Mouse (Mus musculus) T-cell, adult 2 months (primary cell): Measurements from ENCODE around the gene Dazl.
A peak's percentile ranks its signal among the peaks of the same experiment; 100 is the strongest.
"Not testable (repeated sequence)": the region's sequence is repeated elsewhere in the genome, so short reads cannot be mapped to it uniquely, and the experiment has no call there.

ENCODE experiments used
- DNase-seq: peaks from one replicate; pipeline ENCODE4 v3.0.0; 2022; ENCODE audit warnings: low spot score

Dazl gene

GRCm38 (mm10) chr17:50291485-50292200 is 1.8 kb downstream of the Dazl start:
- no peak for DNase-seq

- DNase-seq, result no peak
Measured at GRCm38 (mm10) chr17:50284845-50285244, 8.6 kb downstream of the Dazl start.

GRCm38 (mm10) chr17:50261615-50262014 is 31.8 kb downstream of the Dazl start:
- DNase-seq, result not testable (repeated sequence)

- DNase-seq, result no peak
Measured at GRCm38 (mm10) chr17:50260856-50261255, 32.6 kb downstream of the Dazl start.

GRCm38 (mm10) chr17:50246605-50247004 is 46.8 kb downstream of the Dazl start:
- DNase-seq, result no peak

- no peak for DNase-seq
Measured at GRCm38 (mm10) chr17:50244675-50245074, 48.8 kb downstream of the Dazl start.

- DNase-seq, result no peak
Measured at GRCm38 (mm10) chr17:50243326-50243725, 50.1 kb downstream of the Dazl start.

- no peak for DNase-seq
Measured at GRCm38 (mm10) chr17:50237818-50238610, 55.4 kb downstream of the Dazl start.

GRCm38 (mm10) chr17:50237436-50237709 is 56.1 kb downstream of the Dazl start:
- peak; percentile 65 for DNase-seq

- no peak for DNase-seq
Measured at GRCm38 (mm10) chr17:50236702-50237435, 56.6 kb downstream of the Dazl start.

GRCm38 (mm10) chr17:50235943-50236701 is 57.3 kb downstream of the Dazl start:
- DNase-seq, result no peak

- no peak for DNase-seq
Measured at GRCm38 (mm10) chr17:50233956-50234355, 59.5 kb downstream of the Dazl start.

GRCm38 (mm10) chr17:50232821-50233220 is 60.6 kb downstream of the Dazl start:
- DNase-seq, result no peak

GRCm38 (mm10) chr17:50231206-50231605 is 62.2 kb downstream of the Dazl start:
- no peak for DNase-seq

- no peak for DNase-seq
Measured at GRCm38 (mm10) chr17:50229534-50229933, 63.9 kb downstream of the Dazl start.
